Mouse (Mus musculus) gastrocnemius, adult 8-10 months (tissue): ENCODE data around the gene Scgb1b19. TPM values are rescaled to one million over a fixed set of nuclear protein-coding genes. Genes with fewer than 3 reads are reported as not detected.
"Not testable (repeated sequence)": the region's sequence is repeated elsewhere in the genome, so short reads cannot be mapped to it uniquely, and the experiment has no call there.

ENCODE experiments used
- DNase-seq, 2 experiments: peaks; one replicate each; pipeline ENCODE4 v3.0.0; 2022; ENCODE audit warnings: low spot score in 2 of 2
- total RNA-seq, 4 experiments: library from RNA; stranded (reverse); gene quantifications; 2 replicates each; pipeline ENCODE4 v1.2.4; 2022

Gene Scgb1b19
- not detected for total RNA-seq

DNA sequence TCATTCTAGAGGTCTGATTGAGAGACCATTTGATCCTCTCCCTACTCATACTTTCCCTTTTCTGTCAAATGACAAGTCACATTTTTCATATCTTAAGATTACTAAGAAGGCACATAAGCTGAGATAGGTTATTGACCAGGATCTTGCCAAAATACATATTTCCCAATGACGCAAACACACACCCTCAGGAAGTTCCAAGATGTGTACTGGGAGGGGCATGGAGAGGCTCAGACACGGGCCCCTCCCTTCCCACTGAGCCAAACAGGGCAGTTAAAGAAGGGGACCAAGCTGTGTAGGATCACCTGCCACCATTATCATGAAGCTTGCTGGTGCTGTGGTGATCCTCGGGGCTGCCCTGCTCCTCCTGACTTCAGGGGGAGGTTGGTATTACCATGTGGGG lies at the start of gene Scgb1b19:
Gene Scgb1b19 (plus strand): TSS at position 301 of the 400 bp plus-strand sequence.
- not testable (repeated sequence) for DNase-seq

DNA sequence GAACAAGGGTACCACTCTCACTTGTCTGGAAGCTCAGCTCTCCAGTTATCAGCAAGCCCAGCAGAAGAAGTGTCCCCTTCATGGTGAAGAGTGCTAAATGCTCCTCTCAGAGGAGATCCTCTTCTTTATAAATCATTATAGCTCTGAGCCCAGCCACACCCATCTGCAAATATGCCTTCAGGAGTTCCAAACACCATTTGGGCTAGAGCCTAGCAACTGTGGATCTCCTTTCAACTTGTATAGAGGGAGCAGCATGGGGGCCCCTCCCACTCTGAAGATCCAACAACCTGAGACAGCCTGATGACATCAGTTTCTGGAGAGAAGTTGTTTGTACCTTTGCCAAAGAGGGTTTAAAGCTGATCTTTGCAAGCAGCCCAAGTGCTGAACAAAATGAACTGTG lies 6.9 kb upstream of the Scgb1b19 start, which contains the start of gene Scgb2b19:
Gene Scgb2b19 (minus strand): TSS at position 101 of the 400 bp plus-strand sequence.
- not testable (repeated sequence) for DNase-seq

Other genes with a start within 250 kb of the Scgb1b19 start
- gene Scgb2b17, start 230.7 kb upstream of the Scgb1b19 start, total RNA-seq: not detected
- not detected for gene Scgb1b17, start 223.8 kb upstream of the Scgb1b19 start, total RNA-seq
- not detected for gene Scgb2b18, start 113.4 kb upstream of the Scgb1b19 start, total RNA-seq
- not detected for gene Scgb1b18, start 101.7 kb upstream of the Scgb1b19 start, total RNA-seq
- gene Scgb2b19, start 7.0 kb upstream of the Scgb1b19 start, total RNA-seq: not detected
- not detected for gene Scgb2b20, start 79.0 kb downstream of the Scgb1b19 start, total RNA-seq
- gene Scgb1b20, start 85.9 kb downstream of the Scgb1b19 start, total RNA-seq: not detected
- not detected for gene Scgb2b21, start 233.2 kb downstream of the Scgb1b19 start, total RNA-seq